Mouse (Mus musculus): ENCODE results near the gene Smdt1.

Gene Smdt1

DNA sequence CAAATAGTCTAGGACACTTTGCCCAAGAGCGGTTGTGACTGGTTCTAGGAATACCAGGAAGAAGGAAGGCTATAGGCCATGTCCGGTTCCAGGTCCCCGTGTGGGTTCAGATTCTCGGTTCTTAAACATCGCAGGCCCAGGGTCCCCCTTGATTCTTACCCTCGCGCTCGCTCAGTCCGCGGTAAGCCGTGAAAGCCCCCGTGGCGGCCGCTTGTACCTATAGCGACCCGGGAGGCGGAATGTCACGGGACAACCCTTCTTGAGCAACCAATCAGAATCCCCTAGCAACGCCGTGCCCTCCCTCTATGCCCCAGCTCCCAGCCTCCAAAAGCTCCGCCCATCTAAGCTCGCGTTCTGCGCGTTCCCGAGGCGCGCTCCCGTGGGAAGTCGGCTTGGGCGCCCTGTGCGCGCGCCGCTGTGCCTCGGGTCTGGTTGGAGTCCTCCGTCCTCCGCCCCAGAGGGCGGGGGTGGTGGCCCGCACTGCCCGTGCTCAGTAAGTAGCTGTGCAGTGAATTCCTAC, at the start of gene Smdt1, which contains the start of the genes Naga and Pheta2:
TSS of gene Smdt1 (plus strand) at position 367 of the 520 bp plus-strand sequence.
TSS of gene Naga (minus strand) at position 333 of the 520 bp plus-strand sequence.
TSS of gene Pheta2 (plus strand) at position 350 of the 520 bp plus-strand sequence.
- peak; percentile 99 for DNase-seq (ENCODE audit: low read depth)

DNA sequence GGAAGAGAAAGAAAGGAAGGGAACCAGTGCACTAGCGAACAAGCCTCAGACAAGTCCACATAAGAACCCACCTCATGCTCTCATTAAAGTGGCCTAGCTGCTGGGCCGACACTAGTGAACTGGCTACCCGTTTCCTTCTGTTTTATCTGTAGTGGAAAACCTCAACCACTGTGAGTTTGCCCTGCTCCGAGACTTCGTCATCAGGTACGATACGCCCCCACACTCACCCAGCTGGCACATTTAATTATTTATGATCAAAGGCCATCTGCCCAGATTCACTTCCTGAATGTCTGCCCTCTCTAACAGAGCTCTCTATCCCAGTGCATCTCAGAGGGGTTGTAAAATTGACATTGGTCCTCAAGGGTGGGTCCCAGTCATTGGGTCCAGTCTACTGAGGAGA, 48.5 kb upstream of the Smdt1 start:
- DNase-seq (ENCODE audit: low read depth): no peak

DNA sequence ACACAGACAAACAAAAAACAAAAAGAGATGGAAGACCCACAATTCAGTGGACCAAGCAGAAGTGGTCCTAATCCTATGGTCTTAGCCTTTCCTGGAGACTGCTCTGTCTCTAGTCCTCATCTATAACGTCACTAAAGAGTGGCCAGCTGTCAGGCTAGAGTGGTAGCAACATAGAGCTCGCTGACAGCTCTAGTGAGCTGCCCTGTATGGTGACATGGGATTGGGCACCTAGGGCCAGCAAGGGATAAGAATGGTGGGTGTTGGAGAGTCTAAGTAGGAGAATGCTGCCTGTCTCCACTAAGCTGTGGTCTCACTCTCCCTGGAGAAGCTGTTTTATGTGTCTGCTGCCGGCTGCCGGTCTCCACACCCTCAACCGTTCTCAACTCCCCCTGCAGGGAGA, 45.9 kb upstream of the Smdt1 start:
- DNase-seq (ENCODE audit: low read depth): no peak

DNA sequence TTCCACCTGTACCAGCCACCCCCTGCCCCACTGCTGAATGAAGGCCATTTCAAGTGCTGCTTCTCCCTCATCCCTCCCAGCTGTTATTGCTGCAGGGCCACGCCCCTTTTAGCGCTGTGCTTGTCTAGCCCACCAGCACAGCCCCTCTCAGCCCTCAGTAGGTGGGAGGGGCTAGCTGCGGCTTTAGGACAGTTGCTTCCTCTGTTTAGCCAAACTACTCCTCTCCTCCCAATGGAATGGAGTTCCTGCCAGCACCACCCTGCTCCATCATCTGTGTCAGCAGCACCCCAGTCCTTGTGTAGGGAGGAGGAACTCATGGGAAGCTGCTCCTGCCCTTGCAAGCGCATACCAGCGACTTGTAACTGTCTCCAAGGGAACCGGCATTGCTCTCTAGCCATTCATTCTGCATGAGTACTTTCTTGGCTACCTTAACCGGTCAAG, 45.5 kb upstream of the Smdt1 start:
- no peak for DNase-seq (ENCODE audit: low read depth)

DNA sequence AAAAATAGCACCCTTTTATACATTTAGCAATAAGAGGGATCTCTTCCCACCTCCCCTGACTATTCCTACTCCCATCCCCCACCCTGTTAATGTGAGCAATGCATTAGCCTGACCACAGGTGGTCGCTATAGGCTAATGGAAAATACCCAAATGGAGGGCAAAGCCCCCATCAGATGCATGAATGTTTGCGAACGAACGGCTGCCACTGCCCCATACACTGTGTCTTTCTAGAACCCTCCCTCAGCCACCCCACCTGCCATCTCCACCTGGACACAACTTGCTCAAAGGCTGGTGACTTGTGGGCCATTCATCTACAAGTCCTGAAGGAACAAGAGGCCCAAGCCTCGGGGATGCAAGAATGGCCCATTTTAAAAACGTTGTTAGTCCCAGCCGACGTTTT, 44.7 kb upstream of the Smdt1 start:
- no peak for DNase-seq (ENCODE audit: low read depth)

DNA sequence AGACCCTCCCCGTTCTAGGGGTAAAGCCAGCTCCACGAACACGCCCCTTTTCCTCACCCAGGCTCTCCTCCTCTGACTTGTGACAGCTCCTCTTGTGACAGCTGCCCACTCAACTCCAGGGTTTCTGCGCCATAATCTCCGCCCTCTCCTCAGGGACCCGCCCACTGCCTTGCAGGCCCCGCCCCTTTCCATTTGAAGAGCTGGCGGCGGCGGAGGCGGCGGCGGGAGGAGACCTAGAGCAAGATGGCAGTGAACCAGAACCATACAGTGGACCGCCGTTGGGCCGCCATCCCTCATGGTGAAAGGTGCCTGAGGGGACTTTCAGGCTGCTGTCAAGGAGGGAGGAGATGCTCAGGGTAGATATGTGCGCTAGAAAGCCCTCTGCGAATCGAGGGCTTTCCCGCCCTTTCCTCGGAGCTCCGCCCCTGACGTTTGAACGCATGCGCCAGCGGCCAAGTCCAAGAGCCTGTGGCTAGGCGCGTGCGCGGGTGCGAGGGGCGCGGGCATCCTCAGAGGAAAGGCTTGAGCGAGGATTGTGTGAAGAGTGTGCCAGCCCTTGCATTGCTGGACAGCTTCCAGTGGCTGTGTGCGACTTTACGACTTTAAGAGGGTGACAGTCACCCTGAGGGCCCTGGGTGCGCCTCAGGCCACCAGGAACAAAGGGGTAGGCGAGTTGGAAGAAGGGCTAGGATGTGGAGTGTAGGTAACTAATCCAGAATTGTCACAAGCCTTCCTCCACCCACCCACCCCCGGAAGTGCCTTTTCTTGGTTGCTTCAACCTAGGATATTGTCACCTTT, 39.8 kb upstream of the Smdt1 start, which contains the start of gene Wbp2nl:
TSS of gene Wbp2nl (plus strand) at position 191 of the 798 bp plus-strand sequence.
- DNase-seq (ENCODE audit: low read depth): no peak

DNA sequence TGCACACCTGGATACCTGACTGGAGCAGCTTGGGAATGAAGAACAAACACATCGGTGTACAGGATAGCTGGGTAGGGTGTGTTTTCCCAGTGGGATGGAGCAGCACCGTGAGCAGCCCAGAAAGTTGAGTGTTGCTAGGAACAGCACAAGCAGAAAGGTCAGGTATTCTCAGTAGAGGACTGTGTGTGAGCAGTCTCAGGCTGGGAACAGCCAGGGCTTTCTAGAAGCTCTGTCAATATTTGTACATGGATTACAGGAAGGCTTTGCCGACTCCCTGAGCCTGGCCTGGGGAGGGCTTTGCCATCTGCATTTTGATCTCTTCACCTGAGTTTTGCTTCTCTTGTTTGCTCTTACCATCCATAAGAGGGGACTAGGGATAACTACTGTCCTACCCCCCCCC, 31.7 kb upstream of the Smdt1 start:
- DNase-seq (ENCODE audit: low read depth): no peak

DNA sequence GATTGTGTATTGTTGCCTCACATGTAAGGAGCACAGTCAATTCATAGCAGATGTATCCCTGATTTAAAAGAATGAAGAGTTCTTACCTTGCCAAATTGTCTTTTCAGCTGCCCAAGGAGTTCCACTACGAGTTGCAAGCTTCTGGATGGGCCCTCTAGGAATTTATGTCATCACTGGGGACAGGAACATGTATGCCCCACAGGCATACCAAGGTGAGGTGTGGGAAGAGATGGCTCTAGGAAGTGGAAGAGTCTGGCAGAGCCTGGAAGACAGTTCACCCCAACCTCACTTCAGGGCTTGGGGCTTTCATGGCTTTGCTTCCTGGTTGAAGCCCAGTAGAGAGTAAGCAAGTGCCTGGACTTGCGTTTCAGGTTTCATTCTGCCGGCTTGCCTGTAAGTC, 30.3 kb upstream of the Smdt1 start:
- no peak for DNase-seq (ENCODE audit: low read depth)

DNA sequence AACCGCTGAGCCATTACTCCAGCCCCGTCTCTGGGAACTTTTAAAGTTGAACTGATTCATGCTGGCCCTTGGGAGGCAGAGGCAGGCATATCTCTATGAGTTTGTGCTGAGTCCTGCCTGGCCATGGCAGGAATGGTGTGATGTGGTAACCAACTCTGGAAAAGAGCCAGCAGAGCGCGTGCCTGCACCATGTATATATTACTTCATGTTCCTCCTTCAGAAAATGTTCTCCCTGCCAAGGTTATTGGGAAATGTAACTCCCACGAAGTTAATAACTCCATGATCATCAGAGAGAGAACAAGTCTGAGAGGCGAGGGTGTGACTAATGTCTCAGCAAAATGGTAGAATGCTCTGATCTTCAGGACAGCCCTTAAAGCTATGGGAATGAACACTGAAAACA, 20.9 kb upstream of the Smdt1 start:
- DNase-seq (ENCODE audit: low read depth): no peak

DNA sequence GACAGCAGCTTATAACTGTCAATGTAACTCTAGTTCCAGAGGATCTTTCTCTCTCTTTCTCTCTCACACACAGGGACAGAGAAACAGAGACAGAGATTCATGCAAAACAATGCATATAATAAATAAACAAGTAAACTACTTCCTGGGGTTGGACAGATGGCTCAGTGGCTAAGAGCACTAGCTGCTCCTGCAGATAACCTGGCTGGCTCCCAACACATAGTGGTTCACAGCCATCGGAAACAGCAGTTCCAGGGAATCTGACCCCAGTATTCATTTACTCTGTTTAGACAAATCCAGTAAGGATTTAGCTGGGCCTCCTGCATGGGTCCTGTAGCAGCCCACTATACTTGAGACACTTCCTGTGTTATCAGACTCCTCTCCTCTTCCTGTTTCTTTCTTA, 19.1 kb upstream of the Smdt1 start:
- no peak for DNase-seq (ENCODE audit: low read depth)

DNA sequence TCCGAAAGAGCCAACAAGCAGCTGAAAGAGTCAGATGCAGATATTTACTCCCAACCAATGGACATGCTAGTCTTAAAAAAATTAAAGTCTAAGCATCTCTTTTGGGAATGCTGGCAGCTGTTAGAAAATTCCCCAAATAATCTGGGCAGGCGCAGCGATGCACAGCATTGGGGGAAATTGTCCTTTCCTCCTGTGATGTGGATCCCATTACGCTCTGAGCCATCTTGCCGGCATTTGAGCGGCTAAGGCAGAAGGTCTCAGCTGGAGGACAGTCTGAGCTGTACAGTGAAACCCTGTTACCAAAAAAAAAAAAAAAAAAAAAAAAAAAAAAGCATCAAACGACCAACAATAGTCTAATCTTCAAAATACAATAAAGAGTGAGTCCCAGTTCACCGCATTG, 16.6 kb upstream of the Smdt1 start:
- no peak for DNase-seq (ENCODE audit: low read depth)

DNA sequence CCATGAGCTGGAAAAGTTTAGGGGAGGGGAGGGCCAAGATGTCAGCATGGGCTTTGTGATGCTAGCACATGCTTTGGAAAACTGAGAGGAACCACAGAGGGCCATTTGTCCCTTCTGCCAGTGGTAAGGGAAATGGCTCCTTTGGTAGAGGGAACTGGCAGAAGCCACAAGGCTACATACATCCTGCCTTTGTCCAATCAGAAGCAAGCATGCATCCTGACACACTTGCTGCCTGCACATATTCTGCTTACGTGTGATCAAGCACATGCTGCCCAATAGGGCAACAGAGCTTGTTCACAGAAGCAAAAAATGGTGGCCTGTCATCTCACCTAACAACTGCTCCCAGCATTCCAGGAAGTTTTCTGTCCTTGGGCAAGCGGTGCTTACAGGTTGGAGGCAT, 13.4 kb upstream of the Smdt1 start:
- no peak for DNase-seq (ENCODE audit: low read depth)

DNA sequence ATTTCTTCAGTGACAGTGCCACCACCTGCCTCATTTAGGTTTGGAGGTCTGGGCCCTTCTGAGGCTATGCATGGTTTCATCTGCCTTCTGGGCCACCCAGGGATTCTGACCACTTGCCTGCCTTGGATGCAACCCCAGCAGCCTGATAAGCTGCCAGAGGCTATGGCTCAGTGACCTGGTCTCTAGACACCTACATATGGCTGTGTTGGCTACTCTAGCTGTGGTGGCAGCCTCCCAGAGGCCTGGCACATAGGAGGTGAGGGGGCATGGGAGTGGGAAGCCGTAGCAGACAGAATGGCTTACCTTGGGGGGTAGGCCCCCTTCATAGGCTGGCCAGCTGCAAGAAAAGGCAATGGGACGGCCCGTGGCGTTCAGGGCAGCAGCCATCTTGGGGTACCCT, 3.6 kb upstream of the Smdt1 start:
- no peak for DNase-seq (ENCODE audit: low read depth)

DNA sequence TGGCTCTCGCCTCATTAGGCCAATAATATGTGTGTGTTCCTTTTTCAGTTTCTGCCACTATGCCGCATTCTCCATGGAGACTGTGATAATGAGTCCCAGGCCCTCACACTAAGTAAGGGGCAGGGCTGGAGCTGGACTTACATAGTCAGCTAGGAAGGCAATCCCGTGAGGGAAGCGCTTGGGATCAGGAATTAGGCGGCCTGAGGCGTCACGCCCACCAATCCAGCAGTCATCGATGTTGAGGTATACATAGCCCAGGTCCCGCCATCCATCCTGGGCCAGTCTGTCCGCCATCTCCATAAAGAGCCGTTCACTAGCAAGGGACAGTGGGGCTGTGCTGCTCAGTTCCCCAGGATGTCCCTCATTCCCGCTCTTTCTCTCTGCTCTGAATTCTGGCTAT, 2.1 kb upstream of the Smdt1 start:
- no peak for DNase-seq (ENCODE audit: low read depth)

DNA sequence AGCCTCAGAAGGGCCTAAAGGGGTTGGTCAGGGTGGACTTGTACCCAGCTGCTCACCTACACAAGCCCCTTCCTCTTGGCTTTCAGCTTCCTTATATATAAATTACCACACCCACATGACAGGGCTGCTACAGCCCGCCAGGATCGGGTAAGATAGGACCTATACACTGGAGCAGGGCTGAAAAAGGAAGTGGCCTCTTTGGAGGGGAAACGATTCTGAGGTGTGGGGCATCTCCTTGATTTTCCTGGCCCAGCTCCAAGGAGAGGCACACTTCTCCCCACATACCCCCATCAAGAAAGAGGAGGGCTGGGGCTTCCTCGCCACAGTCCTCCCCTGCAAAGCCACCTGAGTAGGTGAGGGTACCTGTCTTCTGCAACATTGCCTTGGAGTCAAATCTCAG, 884 bp upstream of the Smdt1 start:
- no peak for DNase-seq (ENCODE audit: low read depth)

DNA sequence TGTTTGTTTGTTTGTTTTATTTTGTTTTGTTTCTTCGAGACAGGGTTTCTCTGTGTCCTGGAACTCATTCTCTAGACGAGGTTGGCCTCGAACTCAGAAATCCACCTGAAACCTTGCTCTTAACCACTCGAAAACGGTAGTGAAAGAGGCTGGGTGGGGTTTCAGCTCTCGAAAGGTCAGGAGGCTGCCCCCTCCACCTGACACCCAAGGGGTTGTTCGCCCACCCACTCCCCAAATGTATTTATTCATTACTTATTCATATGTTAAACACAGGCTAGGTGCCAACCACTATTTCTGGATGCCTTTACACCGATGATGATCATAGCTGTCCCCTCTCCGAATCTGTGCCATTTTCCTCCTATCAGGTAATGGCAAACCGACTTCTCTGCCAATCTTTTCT, 391 bp downstream of the Smdt1 start:
- DNase-seq (ENCODE audit: low read depth): no peak

DNA sequence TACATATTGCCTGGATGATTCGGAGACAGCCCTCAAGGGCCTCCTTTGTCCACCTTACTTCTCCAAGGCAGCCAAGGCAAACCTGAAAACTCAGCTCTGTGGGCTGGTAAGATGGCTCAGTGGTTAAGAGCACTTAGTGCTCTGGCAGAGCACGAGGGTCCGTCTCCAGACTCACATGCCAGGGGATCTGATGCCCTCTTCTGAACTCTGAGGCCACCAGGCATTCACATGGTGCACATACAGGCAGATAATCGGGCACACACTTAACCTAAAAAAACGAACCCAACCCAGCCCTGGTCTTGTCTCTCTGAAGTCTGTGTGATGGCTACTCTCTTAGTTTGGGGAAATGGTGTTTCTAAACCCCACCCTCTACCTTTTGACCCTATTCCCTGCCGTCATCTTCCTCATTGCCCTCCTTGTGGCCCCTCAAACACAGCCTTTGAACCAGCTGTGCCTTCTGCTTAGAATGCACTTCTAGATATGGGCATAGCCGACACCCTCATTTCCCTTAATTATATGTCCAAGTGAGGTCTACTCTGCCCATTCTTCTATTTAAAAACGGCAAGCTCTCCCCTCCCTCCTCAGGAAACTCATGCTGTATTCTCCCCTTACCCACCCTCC, 985 bp downstream of the Smdt1 start:
- no peak for DNase-seq (ENCODE audit: low read depth)

DNA sequence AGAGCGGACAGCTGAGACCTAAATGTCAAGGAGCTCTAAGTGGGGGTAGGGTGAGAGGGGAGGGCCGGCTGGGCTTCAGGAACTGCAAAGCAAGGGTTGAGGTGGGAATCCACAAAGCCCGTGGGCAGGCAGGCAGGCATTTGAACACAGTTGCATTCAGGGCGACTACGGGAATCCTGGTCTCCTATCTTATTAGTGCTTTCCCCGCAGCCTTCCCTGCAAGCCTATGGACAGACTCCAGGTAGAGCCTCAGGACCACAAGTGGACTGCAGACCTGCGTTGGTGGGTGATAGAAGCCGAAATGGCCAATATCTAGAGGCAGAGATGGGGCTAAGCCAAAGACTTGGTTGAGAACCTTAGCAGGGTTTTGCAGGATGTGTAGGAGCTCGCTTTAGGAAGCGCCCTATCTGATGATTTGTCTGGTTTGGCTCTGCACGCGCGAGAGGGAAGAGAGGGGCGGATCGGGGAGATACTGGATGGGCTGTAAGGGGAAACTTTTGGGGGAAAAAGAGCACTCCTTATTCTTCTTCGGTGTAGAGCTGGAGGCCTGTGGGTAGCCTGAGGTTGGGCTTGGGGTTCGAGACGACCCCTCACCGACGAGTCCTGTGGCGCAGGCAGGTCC, 1.8 kb downstream of the Smdt1 start:
- no peak for DNase-seq (ENCODE audit: low read depth)

DNA sequence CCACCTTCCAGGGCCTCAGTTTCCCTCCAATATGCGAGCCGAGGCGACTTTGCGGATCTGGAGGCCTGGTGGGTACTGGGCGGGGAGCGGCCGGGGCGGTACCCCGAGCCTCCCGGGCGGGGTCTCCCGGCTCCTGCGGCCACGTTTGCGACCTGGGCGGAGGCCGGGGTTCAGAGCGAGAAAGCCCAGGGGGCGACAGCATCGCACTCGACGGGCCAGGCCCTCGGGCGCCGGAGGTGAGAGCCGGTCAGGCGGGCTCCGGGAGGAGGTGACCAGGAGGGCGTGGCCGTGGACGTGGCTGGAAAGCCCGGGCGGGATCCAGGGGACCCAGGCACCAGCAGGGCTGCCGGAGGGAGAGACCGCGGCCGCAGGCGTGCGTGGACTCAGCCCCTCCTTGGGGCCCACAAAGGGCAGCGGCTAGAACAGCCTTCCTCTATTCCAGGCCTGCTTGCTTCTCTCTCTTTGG, 2.3 kb downstream of the Smdt1 start:
- no peak for DNase-seq (ENCODE audit: low read depth)

DNA sequence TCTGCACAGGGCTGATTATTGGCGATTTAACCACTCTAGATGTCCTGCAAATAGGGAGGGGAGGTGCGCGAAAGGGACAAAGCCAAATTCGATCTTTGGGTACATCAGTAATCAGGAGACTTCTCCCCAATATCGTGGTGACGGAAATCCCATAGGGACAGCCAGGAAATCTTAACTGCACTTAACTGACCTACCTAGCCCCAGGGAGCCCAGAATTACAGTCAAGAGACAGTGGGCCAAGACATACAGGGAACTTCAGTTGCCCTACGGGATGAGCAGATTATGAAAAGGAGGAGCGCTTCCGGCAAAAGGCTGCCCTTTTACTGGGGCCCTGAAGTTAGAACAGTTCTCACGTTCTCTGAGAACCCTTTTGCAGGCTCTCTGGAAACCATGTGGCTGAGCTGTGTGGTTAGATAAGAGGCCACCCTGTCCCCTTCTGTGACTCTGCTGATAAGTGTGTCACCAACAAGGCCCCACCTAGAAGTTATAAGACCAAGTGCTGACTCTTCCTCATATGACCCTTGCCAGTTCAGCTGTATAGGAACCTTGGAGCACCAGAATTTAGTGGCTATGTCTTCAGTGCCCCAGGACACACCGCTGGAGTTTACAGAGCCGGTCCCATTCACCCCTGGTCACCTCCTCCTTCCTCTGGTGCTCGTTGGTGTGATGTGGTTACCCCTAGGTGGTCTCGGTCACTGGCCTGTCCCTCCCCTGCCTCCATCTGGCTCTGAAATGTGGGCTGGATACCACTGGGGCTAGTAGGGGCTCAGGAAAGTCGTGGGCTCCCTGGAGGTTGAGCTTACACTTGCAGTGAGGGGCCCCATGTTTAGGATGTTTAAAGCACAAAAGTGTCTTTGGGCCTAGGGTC, 3.1 kb downstream of the Smdt1 start:
- DNase-seq (ENCODE audit: low read depth): peak; percentile 91

DNA sequence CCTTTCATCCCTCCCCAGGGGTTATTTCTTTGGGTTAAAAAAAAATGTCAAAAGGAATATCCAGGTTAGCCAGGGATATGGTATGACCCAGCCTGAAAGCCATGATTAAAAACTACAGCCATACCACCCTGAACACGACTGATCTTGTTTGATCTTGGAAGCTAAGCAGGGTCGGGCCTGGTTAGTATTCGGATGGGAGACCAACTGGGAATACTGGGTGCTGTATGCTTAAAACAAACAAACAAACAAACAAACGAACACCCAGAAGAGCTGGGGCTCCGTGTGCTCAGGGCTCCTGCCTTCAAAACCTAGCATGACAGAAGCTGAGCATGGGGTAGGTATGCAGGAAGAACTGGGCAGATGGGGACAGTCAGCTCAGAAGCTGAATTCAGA, 3.8 kb downstream of the Smdt1 start:
- no peak for DNase-seq (ENCODE audit: low read depth)

Measured in c-Kit-positive CD71-positive TER-119-negative erythroid progenitor cells, embryonic 14.5 days (primary cell).